Mouse (Mus musculus) midbrain, embryonic 11.5 days (tissue): ENCODE measurements around the gene Zfp652. TPM values are rescaled to one million over a fixed set of nuclear protein-coding genes. Genes with fewer than 3 reads are reported as not detected.

Experiments used
- ATAC-seq: fragments of 200-750 bp; cut with Nextera tagmentation; 2 replicates; pipeline ENCODE4 v1.8.0; 2017; ENCODE audit warnings: moderate TSS enrichment, moderate library complexity; ENCODE audit not compliant: low FRiP score
- DNase-seq: peaks from one replicate; pipeline ENCODE4 v3.0.0; 2015; ENCODE audit warnings: low spot score; ENCODE audit errors: missing footprints
- H3K27ac ChIP-seq: fragments of 300-500 bp; sonication (generic); 2 replicates; pipeline ENCODE4 v1.5.1; 2014; ENCODE audit warnings: low read depth, low read length
- H3K27me3 ChIP-seq: fragments of 300-500 bp; sonication (generic); 2 replicates; pipeline ENCODE4 v1.6.1; 2014; ENCODE audit warnings: mild to moderate bottlenecking, low read length, moderate library complexity, mixed read lengths; ENCODE audit not compliant: control insufficient read depth, insufficient read depth
- H3K36me3 ChIP-seq: fragments of 300-500 bp; sonication (generic); 2 replicates; pipeline ENCODE4 v1.6.1; 2014; ENCODE audit warnings: mild to moderate bottlenecking, low read length, moderate library complexity, mixed read lengths; ENCODE audit not compliant: control insufficient read depth, insufficient read depth
- H3K4me1 ChIP-seq: fragments of 300-500 bp; sonication (generic); 2 replicates; pipeline ENCODE4 v1.6.1; 2014; ENCODE audit warnings: low read length; ENCODE audit not compliant: control insufficient read depth, insufficient read depth
- H3K4me2 ChIP-seq: fragments of 300-500 bp; sonication (generic); 2 replicates; pipeline ENCODE4 v1.6.1; 2014; ENCODE audit warnings: mild to moderate bottlenecking, moderate library complexity
- H3K4me3 ChIP-seq: fragments of 300-500 bp; sonication (generic); 2 replicates; pipeline ENCODE4 v1.5.1; 2014; ENCODE audit warnings: low read depth, low read length
- H3K9ac ChIP-seq: fragments of 300-500 bp; sonication (generic); 2 replicates; pipeline ENCODE4 v1.6.1; 2014; ENCODE audit warnings: low read length
- H3K9me3 ChIP-seq: fragments of 300-500 bp; sonication (generic); 2 replicates; pipeline ENCODE4 v1.6.1; 2016; ENCODE audit warnings: low read length; ENCODE audit not compliant: control insufficient read depth
- WGBS: fragments of 180-500 bp; shearing (Covaris S2); extraction: QIAGEN DNeasy Blood & Tissue Kit; methylation state at CpG from one replicate; pipeline ENCODE4 v1.1.7; 2014; 5-methylcytosine and 5-hydroxymethylcytosine counted together
- polyA plus RNA-seq: library from polyadenylated mRNA; unstranded; fragments of >200 nt; fragmentation: Nextera tagmentation; extraction: Ambion mirVana; gene quantifications from 2 replicates; pipeline ENCODE4 v1.2.1, GENCODE M21; 2014

Zfp652 gene
- polyA plus RNA-seq, 1 experiment from 2014 or later = 10.4 TPM

DNA sequence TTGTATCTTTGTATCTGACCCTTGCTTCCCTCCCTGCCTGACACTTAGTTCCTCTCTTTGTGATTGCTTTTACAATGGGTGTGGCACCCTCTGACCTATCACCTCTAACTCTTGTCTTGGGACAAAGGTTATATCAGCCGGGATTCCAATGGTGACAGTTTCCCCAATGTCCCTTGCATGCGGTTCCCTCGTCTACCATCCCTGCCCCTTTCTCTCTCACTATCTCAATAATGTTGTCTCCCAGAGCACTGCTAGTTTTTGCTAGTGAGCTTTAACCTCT, 114.6 kb downstream of the Zfp652 start:
- Histone ChIP-seq H3K36me3 (no peaks in the 10 kb centered on the region), H3K4me3 (no peak overlapping the region), H3K27ac (no peak overlapping the region), H3K9me3 (no peaks in the 10 kb centered on the region), H3K4me2 (no peak overlapping the region), H3K9ac (no peak overlapping the region), H3K4me1 (peaks cover 17% of the 10 kb centered on the region), H3K27me3 (peaks cover 70% of the 10 kb centered on the region)
- ATAC-seq = no peak
- no peak for DNase-seq
- 29% methylated on average over 3 of the region's 3 CpGs for WGBS

- 17% methylated on average over 3 of the region's 3 CpGs for WGBS
- Histone ChIP-seq H3K4me1 (peaks cover 17% of the 10 kb centered on the region), H3K27ac (no peak overlapping the region), H3K9ac (no peak overlapping the region), H3K4me3 (no peak overlapping the region), H3K27me3 (peaks cover 75% of the 10 kb centered on the region), H3K4me2 (no peak overlapping the region), H3K9me3 (no peaks in the 10 kb centered on the region), H3K36me3 (no peaks in the 10 kb centered on the region)
- ATAC-seq (no peak), DNase-seq (peak; percentile 94)
Measured at GRCm38 (mm10) chr11:95827464-95828085, 115.1 kb downstream of the Zfp652 start.

DNA sequence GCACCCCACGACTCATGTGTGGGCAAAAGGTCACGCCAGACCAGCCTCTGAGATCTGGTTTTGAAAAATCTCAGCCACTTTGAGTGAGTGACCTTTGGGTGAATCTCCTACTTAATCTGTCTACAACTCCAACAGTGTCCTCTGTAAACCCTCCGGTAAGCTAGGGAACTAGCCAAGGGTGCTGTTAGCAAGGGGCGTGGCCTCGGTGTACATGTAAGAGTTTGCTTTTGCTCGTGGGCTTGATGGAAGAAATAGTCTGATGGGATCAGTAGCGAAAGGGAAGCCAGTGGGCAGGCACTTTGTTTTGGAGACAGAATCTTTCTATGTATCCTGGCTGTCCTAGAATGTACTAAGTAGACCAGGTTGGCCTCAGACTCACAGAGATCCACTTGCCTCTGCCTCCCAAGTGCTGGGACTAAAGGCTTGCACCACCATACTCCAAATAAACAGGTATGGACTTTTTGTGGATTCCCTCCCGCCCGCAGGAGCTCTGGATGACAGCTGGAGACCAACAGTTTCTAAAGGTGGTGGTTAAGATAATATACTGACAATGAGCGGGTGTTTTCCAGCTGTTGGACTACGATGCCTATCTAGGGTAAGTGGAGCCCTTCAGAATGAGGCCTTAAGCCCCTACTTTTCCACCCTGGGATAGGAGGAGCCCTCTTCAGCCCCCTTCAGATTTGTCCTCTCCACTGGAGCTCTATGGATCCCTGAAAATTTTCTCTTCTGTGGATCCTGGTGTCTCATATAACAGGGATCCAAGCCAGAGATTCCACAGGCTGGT, 115.9 kb downstream of the Zfp652 start:
- H3K27me3 ChIP-seq = peaks cover 77% of the 10 kb centered on the region
- DNase-seq (peak; percentile 69), ATAC-seq (no peak)
- H3K4me1 ChIP-seq = peaks cover 17% of the 10 kb centered on the region
- H3K4me2 ChIP-seq = no peak overlapping the region
- H3K36me3 ChIP-seq = no peaks in the 10 kb centered on the region
- H3K9ac ChIP-seq = no peak overlapping the region
- no peak overlapping the region for H3K4me3 ChIP-seq
- no peaks in the 10 kb centered on the region for H3K9me3 ChIP-seq
- WGBS = 76% methylated on average over 11 of the region's 11 CpGs
- no peak overlapping the region for H3K27ac ChIP-seq

- Histone ChIP-seq H3K4me2 (no peak overlapping the region), H3K4me3 (no peak overlapping the region), H3K9ac (no peak overlapping the region), H3K27me3 (peaks cover 87% of the 10 kb centered on the region), H3K9me3 (no peaks in the 10 kb centered on the region), H3K27ac (no peak overlapping the region), H3K36me3 (no peaks in the 10 kb centered on the region), H3K4me1 (peaks cover 20% of the 10 kb centered on the region)
- DNase-seq (no peak), ATAC-seq (no peak)
- 27% methylated on average over 4 of the region's 4 CpGs for WGBS
Measured at GRCm38 (mm10) chr11:95829526-95830050, 117.1 kb downstream of the Zfp652 start.

GRCm38 (mm10) chr11:95830411-95831275, 118.2 kb downstream of the Zfp652 start:
- peaks cover 87% of the 10 kb centered on the region for H3K27me3 ChIP-seq
- H3K36me3 ChIP-seq = no peaks in the 10 kb centered on the region
- no peak overlapping the region for H3K27ac ChIP-seq
- no peaks in the 10 kb centered on the region for H3K9me3 ChIP-seq
- peak overlapping the region; percentile 14; the same call in 1 of the 2 replicates for H3K4me3 ChIP-seq
- H3K4me2 ChIP-seq = peak overlapping the region; percentile 31
- H3K9ac ChIP-seq = no peak overlapping the region
- peaks cover 16% of the 10 kb centered on the region for H3K4me1 ChIP-seq
- WGBS = 3% methylated on average over 80 of the region's 80 CpGs
- DNase-seq (peak; percentile 93), ATAC-seq (no peak)

- DNase-seq = peak; percentile 91
- Histone ChIP-seq H3K9me3 (no peaks in the 10 kb centered on the region), H3K4me1 (peaks cover 16% of the 10 kb centered on the region), H3K36me3 (no peaks in the 10 kb centered on the region), H3K4me3 (0 out of 2 replicates have a peak overlapping the region, but pooled peaks have one; percentile 7), H3K27me3 (peaks cover 93% of the 10 kb centered on the region), H3K4me2 (peak overlapping the region; percentile 31), H3K27ac (no peak overlapping the region), H3K9ac (no peak overlapping the region)
- WGBS = 7% methylated on average over 10 of the region's 10 CpGs
- ATAC-seq = no peak
Measured at GRCm38 (mm10) chr11:95831276-95831619, 118.8 kb downstream of the Zfp652 start.

DNA sequence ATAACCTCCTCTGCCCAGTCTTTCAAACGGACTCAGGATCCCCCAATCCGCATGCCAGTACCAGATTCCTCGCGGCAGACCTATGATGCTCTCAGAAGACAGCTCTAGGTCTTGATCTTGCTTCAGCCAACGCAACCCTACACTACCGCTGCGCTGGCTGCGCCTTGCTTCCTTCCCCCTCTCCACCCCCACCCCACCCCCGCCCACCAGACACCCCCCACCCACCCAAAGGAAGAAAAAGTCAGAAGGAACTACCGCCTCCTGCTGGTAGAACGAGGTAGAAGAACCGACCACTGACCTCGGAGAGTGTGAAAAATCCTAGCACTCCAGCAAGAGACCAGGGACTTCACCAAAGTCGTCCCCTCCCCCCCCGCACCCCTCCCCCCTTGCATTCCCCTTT, 119.2 kb downstream of the Zfp652 start:
- 4% methylated on average over 15 of the region's 15 CpGs for WGBS
- Histone ChIP-seq H3K9ac (no peak overlapping the region), H3K4me1 (peaks cover 16% of the 10 kb centered on the region)

DNA sequence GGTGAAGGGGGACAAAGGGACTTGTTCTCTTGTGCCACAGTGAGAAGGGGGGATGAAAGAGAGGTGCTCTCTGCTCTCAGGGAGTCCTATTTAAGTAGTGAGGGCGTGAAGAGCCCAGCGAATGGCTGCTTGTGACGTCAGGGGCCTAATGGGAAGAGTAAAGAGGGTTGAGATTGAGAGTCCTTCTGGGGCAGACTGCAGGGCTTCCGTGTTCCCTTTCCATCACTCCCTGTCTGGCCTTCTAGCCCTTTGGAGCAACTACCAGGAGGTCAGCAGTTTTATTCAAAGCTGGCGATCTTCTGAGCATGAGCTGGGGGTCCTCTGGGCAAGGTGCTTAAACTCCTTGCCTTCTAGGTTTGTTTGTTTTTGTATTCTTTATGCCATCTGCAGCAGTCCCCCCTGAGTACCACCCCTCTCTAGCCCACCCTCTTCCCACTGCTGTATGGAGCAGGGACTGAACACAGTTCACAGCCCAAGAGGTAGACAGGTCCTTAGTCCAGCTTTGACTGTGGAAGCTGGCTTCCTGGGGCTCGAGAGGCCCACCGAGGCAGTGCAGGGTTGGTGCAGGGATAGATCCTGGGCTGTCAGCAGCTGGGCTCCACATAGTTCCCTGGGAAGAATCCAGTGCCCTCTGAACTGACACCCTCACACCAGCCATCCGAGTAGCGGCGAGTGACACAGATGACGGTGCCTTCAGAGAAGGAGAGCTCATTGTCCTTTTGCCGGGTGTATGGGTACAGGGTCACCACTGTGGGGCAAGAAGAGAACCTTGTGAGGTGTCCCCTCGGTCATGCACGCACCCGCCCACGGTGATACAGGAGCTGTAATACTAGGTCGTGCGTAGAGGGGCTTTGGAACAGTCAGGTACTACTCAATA, 119.9 kb downstream of the Zfp652 start:
- Histone ChIP-seq H3K4me2 (no peak overlapping the region), H3K4me1 (peaks cover 16% of the 10 kb centered on the region), H3K9ac (no peak overlapping the region), H3K27ac (no peak overlapping the region), H3K9me3 (no peaks in the 10 kb centered on the region), H3K27me3 (peaks cover 86% of the 10 kb centered on the region), H3K36me3 (no peaks in the 10 kb centered on the region), H3K4me3 (no peak overlapping the region)
- WGBS = 36% methylated on average over 18 of the region's 18 CpGs
- ATAC-seq (no peak), DNase-seq (peak; percentile 90)

More for the DNA sequence above, 119.2 kb downstream of the Zfp652 start:
- DNase-seq (no peak), ATAC-seq (no peak)
- Histone ChIP-seq H3K36me3 (no peaks in the 10 kb centered on the region), H3K4me3 (no peak overlapping the region), H3K27ac (no peak overlapping the region), H3K4me2 (no peak overlapping the region), H3K9me3 (no peaks in the 10 kb centered on the region), H3K27me3 (peaks cover 92% of the 10 kb centered on the region)
